Mouse (Mus musculus) natural killer cell, adult 2 months (primary cell): ENCODE results near the gene Itgb5.

Experiments
- DNase-seq, 2 experiments: peaks; one replicate each; pipeline ENCODE4 v3.0.0; 2022; ENCODE audit warnings: low spot score in 2 of 2

Gene Itgb5

GRCm38 (mm10) chr16:33904553-33904952 lies 75.1 kb downstream of the Itgb5 start:
- DNase-seq, result no peak

DNA sequence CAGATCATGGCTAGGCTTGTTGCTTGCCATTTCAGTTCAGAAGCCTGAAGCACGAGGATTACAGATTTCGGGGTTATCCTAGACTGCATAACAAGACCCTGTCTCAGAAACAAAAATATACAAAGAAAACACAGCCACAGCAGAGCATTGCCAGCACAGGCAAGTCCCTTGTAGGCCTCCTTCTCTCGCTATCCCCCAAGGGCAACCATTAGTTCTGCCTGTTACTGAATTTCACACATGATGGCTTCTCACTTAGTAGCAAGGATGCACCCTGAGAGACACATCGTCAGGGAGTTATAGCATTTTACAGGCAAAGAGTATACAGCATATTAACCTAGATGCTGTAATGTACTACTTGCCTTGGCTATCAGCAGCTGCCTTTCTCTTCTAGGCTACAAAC lies 78.8 kb downstream of the Itgb5 start:
- DNase-seq, result no peak

- no peak for DNase-seq
Measured at GRCm38 (mm10) chr16:33914997-33915396, 85.5 kb downstream of the Itgb5 start.

DNA sequence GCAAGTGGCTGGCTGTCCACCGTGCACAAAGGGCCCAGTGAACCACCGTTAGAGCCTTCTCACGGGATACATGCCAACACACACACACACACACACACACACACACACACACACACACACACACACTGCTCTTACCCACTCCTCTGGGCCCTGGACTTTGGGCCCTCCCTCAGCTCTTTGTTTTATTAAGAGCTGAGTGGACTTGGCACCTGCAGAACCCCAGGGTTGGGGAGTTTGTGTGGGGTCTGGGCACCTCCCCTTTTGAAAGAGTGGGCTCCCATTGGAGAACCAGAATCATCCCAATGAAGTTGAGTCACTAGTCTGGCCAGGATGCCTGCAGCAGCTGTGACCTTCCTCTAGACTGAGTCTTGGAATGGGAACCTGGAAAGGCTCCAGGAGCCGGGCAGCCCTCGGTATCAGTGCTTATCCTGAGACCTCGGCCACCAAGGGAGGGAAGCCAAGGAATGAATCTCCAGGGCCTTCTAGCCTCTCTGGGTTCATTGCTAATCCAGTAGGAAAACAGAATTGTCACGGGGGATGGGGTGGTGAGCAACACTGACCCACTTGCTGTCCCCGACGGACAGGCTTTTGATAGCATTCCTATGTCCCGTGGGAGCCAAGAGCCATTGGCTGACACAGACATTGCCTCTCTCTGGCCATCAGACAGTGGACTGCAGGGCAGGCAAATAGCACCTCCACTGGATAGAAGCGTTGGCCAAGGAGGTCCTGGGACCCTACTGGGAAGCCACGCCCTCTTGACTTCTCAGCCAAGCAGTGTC lies 87.2 kb downstream of the Itgb5 start:
- no peak for DNase-seq

DNA sequence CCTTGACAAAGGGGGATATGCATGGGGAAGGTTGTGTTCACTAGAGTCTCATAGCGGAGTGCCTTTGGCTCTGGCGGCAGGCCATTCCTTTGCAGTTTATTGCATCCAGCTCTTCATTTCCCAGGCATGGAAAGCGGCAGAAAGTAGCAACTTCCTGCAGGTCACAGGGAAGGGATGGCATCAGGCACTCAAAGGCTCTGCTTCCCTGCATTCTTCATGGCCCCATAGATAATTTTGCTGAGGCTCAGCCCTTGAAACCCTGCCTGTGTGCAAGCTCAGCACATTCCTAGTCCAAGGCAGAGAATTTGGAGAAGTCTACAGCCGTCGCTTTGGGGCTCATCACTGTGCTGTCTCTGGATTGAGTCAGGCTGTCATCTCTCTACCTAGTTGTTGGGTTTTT lies 87.9 kb downstream of the Itgb5 start:
- no peak for DNase-seq

DNA sequence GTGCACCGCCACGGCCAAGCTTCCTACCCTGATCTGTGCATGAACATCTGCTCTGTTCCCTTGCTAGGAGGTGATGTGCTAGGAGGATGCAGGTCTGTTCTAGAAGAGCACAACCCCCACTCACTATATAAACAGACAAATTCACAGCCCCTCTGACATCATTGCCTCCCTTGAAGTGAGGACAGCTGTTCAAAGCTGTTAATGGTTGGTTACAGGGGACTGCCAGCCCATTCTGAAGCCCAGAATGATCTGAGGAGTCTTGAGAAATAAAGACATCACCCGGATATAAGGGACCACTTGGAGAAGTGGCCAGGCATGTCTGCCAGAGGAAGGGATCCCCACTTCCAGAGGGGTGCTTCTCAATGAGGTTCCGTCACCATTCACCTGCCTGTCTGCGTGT lies 88.5 kb downstream of the Itgb5 start:
- no peak for DNase-seq

- DNase-seq, result no peak
Measured at GRCm38 (mm10) chr16:33921514-33921913, 92.0 kb downstream of the Itgb5 start.

- DNase-seq, result peak in 1 of 2 experiments; percentile 26
Measured at GRCm38 (mm10) chr16:33922111-33923000, 92.9 kb downstream of the Itgb5 start.

GRCm38 (mm10) chr16:33923001-33923316 lies 93.5 kb downstream of the Itgb5 start:
- DNase-seq, result no peak

- no peak for DNase-seq
Measured at GRCm38 (mm10) chr16:33923758-33924157, 94.3 kb downstream of the Itgb5 start.

DNA sequence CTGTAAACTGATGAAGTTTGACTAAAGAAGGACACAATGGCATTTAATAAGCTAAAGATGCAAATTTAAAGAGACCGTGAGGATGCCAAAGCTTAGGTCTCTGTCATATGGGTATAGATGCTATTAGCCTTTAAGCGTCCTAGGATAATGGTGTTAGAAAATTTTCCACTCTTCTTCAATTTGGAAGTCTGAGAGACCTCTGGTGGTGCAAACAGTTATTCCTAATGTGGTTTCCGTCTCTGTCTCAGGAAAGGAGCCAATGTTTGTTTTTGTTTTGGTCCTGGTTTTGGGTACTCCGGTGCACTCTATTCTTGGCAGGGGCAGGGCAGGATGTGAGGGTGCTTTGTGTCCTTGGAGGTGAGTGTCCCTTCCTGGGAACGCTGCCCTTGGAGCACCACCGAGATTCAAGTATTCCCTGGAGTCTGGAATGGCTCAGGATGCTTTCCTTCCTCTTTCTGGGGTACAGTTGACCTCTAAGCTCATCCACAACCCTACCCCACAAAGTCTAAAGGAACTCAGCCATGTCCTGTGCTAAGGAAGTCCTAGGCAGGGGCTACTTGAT lies 97.9 kb downstream of the Itgb5 start:
- DNase-seq, result no peak

- DNase-seq, result no peak
Measured at GRCm38 (mm10) chr16:33928788-33929462, 99.5 kb downstream of the Itgb5 start.

- DNase-seq, result no peak
Measured at GRCm38 (mm10) chr16:33930785-33931184, 101.3 kb downstream of the Itgb5 start.

- no peak for DNase-seq
Measured at GRCm38 (mm10) chr16:33931682-33932081, 102.2 kb downstream of the Itgb5 start.

GRCm38 (mm10) chr16:33932126-33932525 lies 102.7 kb downstream of the Itgb5 start:
- DNase-seq, result no peak

DNA sequence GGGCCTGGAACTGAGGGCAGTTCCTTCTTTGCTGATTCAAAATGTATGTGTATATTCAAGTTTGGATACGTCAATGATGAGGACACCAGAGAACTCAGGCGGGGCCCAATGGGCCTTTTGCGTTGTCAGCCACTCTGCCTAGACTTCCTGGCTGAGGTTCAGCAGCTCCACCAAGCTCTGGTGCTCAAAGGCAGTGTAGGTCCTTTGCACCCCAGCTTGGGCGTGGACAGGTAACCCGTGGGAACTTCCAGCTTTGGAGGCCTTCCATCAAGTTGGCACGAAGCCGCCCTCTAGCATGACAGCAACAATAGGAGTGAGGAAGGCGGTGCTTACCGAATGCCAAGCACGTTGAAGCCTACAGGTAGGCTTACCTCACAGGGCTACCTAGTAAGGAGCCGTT lies 103.9 kb downstream of the Itgb5 start:
- DNase-seq, result no peak

GRCm38 (mm10) chr16:33934701-33935406 lies 105.4 kb downstream of the Itgb5 start:
- no peak for DNase-seq

GRCm38 (mm10) chr16:33935407-33935785 lies 105.9 kb downstream of the Itgb5 start:
- no peak for DNase-seq

DNA sequence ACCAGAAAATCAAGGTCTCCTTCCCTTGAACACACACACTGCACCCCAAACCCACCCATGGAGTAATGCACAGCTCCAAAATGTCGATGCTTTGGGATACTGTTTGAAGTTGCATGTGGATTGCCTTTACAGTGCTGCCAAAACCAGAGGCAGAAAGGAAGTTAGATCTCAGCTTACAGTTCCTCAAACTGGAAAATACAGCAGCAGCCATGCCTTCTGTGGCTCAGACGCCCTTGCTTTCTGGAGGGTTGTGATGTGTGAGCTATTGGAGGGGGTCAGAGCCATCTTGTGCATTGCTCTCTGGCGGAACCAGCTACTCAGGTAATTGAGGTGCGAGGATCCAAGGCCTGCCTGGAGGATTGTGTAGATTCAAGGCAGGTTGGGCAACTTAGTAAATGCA lies 107.4 kb downstream of the Itgb5 start:
- DNase-seq, result no peak

- no peak for DNase-seq
Measured at GRCm38 (mm10) chr16:33937567-33937966, 108.1 kb downstream of the Itgb5 start.

DNA sequence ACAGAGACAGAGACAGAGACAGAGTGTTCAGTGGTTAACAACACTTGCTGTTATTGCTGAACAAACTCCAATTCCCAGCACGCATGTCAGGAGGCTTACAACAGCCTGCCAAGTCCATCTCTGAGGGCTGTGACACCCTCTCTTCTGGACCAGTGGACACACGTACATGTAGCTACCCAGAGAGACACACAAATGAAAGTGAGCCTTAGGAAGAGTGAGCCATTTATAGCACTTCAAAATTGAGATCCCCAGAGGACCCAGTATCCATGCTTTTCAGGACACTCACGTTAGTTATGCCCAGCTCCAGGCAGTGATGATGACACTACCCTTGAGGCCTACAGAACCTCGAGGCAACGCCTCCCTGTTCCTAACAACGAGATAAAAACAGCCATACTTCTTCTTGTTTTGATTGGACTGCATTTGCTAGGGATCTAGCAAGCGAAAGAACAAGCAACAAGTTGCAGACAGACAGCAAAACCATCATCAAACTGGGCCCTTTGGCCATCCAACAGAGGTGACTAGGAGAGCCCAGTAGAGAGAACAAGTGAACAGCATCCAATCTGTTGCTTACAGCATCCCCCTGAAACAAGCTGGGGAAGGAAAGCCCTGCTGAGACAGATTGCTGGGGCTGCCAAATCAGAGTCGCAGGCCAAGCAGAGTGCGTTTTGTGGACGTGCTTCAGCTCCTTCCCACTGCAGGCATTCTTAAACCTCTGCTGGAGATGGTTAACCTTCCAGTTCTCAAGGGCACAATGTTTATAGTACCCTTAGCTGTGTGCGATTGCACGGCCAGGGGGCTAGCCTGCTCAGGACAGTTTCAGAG lies 109.1 kb downstream of the Itgb5 start:
- no peak for DNase-seq
